Mouse (Mus musculus) mouse embryonic stem cell (cell line): Measurements from ENCODE around the gene Mccc2.
"Not testable (repeated sequence)": the region's sequence is repeated elsewhere in the genome, so short reads cannot be mapped to it uniquely, and the experiment has no call there.

Experiments
- in situ Hi-C, 2 experiments: fragments of 300-500 bp; cut with MboI; formaldehyde crosslinking; loops; 1 replicate in 1 of 2; 3 replicates in 1 of 2; pipeline ENCODE4 v1.14.3; 2019 to 2020; ENCODE audit warnings: low sequenced_read_pairs in 2 of 2, low pct_unique_long_range_greater_than_20kb in 1 of 2, mixed read lengths in 1 of 2; ENCODE audit not compliant: unreplicated experiment in 1 of 2

Mccc2 gene

GRCm38 (mm10) chr13:100014906-100015895 is at the start of gene Mccc2:
Gene Mccc2 (minus strand): TSS chr13:100015639.
- in situ Hi-C loops, result no loop called here

GRCm38 (mm10) chr13:100063936-100064335 is 48.5 kb upstream of the Mccc2 start:
- in situ Hi-C loops, result no loop called here

- in situ Hi-C loops, result not testable (repeated sequence)
Observed at GRCm38 (mm10) chr13:100057738-100058137, 42.3 kb upstream of the Mccc2 start.

- in situ Hi-C loops, result loop anchor here (25.0 kb wide), 2 partner anchors 461 to 611 kb away; partner anchors contain the start of gene Gtf2h2 (in 1 of the 2)
Observed at GRCm38 (mm10) chr13:100026013-100026412, 10.6 kb upstream of the Mccc2 start.

GRCm38 (mm10) chr13:100016891-100017290 is 1.5 kb upstream of the Mccc2 start:
- in situ Hi-C loops, result no loop called here

- in situ Hi-C loops, result no loop called here
Observed at GRCm38 (mm10) chr13:100015937-100016336, 498 bp upstream of the Mccc2 start.

GRCm38 (mm10) chr13:100005911-100006496 is 9.4 kb downstream of the Mccc2 start:
- in situ Hi-C loops, result no loop called here

GRCm38 (mm10) chr13:100001790-100002196 is 13.6 kb downstream of the Mccc2 start:
- in situ Hi-C loops, result no loop called here

GRCm38 (mm10) chr13:99999078-99999477 is 16.4 kb downstream of the Mccc2 start:
- in situ Hi-C loops, result no loop called here

- in situ Hi-C loops, result no loop called here
Observed at GRCm38 (mm10) chr13:99998099-99998498, 17.3 kb downstream of the Mccc2 start.

- in situ Hi-C loops, result loop anchor here in 1 of 2 experiments (10.0 kb wide), 1 partner anchor 125 kb away; no protein-coding TSS in a partner anchor
Observed at GRCm38 (mm10) chr13:99989592-99989991, 25.8 kb downstream of the Mccc2 start.

- in situ Hi-C loops, result loop anchor here in 1 of 2 experiments (10.0 kb wide), 1 partner anchor 119 kb away; no protein-coding TSS in a partner anchor
Observed at GRCm38 (mm10) chr13:99983320-99983719, 32.1 kb downstream of the Mccc2 start.

GRCm38 (mm10) chr13:99979406-99979805 is 36.0 kb downstream of the Mccc2 start:
- in situ Hi-C loops, result no loop called here

GRCm38 (mm10) chr13:99970089-99970488 is 45.4 kb downstream of the Mccc2 start:
- in situ Hi-C loops, result no loop called here

GRCm38 (mm10) chr13:99967013-99967678 is 48.3 kb downstream of the Mccc2 start:
- in situ Hi-C loops, result no loop called here

GRCm38 (mm10) chr13:99963814-99964213 is 51.6 kb downstream of the Mccc2 start:
- in situ Hi-C loops, result no loop called here

- in situ Hi-C loops, result no loop called here
Observed at GRCm38 (mm10) chr13:99961661-99962060, 53.8 kb downstream of the Mccc2 start.

GRCm38 (mm10) chr13:99955591-99955944 is 59.9 kb downstream of the Mccc2 start:
- in situ Hi-C loops, result no loop called here
